Mouse (Mus musculus) c-Kit-positive CD71-positive TER-119-positive erythroid progenitor cells, embryonic 14.5 days (primary cell): ENCODE measurements around the gene Trmt10b.

Source experiments
- DNase-seq: peaks from one replicate; pipeline ENCODE4 v3.0.0-alpha.2; 2013; ENCODE audit warnings: low spot score

The Trmt10b gene

GRCm38 (mm10) chr4:45341669-45342249 lies 44.8 kb downstream of the Trmt10b start, which contains the start of gene Dcaf10:
Gene Dcaf10, plus strand, starts transcription at chr4:45342101.
- DNase-seq = peak; percentile 89

- DNase-seq = peak; percentile 50
These were observed 45.6 kb downstream of the Trmt10b start, which contains the start of gene Exosc3 for GRCm38 (mm10) chr4:45342286-45343155. Gene Exosc3, minus strand, starts transcription at chr4:45342732.

GRCm38 (mm10) chr4:45356653-45357052 lies 59.7 kb downstream of the Trmt10b start:
- DNase-seq = no peak
